Comparison of ENCODE assay signal across 11 mouse cellular contexts in the genomic region with DNA sequence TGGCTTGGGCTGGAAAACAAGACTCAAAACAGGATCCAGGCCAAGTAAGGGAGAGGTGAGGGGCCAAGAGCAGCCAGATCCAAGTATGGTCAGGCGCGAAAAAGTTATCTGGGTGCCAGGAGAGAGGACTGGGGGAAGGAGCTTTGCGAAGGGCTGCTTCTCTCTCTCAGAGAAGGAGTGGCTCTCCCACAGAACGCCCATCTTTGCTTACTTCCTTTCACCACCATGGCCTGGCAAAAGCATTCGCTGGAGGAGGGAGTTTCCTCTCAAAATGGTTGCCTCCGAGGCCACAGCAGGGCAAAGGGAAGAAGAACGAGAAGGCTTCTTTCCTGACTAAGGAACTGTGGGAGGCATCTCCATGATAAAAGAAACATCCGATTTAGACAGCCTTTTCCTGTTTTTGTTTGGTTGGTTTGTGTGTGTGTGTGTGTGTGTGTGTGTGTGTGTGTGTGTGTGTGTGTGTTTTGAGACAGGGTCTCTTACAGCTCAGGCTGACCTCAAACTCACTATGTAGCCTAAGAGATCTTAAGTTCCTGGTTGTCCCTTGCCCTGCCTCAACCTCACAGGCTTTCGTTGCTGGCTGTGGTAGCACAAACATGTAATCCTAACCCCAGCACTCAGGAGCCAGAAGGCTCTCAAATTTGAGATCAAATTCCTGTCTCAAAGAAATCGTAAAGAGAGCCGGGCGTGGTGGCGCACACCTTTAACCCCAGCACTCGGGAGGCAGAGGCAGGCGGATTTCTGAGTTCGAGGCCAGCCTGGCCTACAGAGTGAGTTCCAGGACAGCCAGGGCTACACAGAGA. TPM values are rescaled to one million over a fixed set of nuclear protein-coding genes. Genes with fewer than 3 reads are reported as not detected.
DNase-seq lines count a peak whose midpoint lies in the region; ATAC-seq and TF ChIP-seq lines count a peak whose summit lies in the region.
"Had no signal": no experiment of that assay in that cellular context is flagged by ENCODE, and none has a peak within 500 bp of the region (broad histone marks: within the 10 kb centered on the region; RNA-seq: fewer than 3 reads in every experiment).

No protein-coding gene starts in this region.

- ATAC-seq in hindbrain, postnatal 0 days: no peak
- no peak for ATAC-seq in hindbrain, embryonic 12.5 days (ENCODE audit: low FRiP score)

- DNase-seq in hindbrain, postnatal 0 days (ENCODE audit: low spot score): no peak
- DNase-seq in heart, adult 9 months (ENCODE audit: low spot score in 2 of 2): peak; percentile 81 to 84
- DNase-seq in kidney, postnatal 36 days: peak; percentile 78 to 81
- DNase-seq in skeletal muscle tissue, adult 2 months (ENCODE audit: low read depth, low spot score): peak; percentile 81
- DNase-seq in embryo, embryonic 10 days (ENCODE audit: low spot score): no peak
- DNase-seq in midbrain, embryonic 10.5 days (ENCODE audit: low spot score): no peak
- no peak for DNase-seq in spleen, postnatal 10 days (ENCODE audit: low spot score in 2 of 2)
- DNase-seq: layer of hippocampus, adult 9-11 months had no signal

- no peak overlapping the region for H3K9ac ChIP-seq in hindbrain, postnatal 0 days (replicated peaks; ENCODE audit: low read length)
- no peak overlapping the region for H3K9ac ChIP-seq in hindbrain, embryonic 12.5 days

- H3K4me2 ChIP-seq in hindbrain, postnatal 0 days (ENCODE audit: low read depth, low read length): no peak overlapping the region
- no peak overlapping the region for H3K4me2 ChIP-seq in hindbrain, embryonic 12.5 days (replicated peaks)

- H3K4me3 ChIP-seq in hindbrain, postnatal 0 days (ENCODE audit: low read length): no peak overlapping the region
- H3K4me3 ChIP-seq in hindbrain, embryonic 12.5 days: no peak overlapping the region
- H3K4me3 ChIP-seq in midbrain, embryonic 10.5 days: no peak overlapping the region

- no peaks in the 10 kb centered on the region for H3K9me3 ChIP-seq in hindbrain, postnatal 0 days (ENCODE audit: low read length)
- H3K9me3 ChIP-seq in hindbrain, embryonic 12.5 days (replicated peaks): no peaks in the 10 kb centered on the region
- H3K9me3 ChIP-seq in midbrain, embryonic 10.5 days (replicated peaks): no peaks in the 10 kb centered on the region
- H3K9me3 ChIP-seq: G1E had no signal

- WGBS in hindbrain, postnatal 0 days: 74% methylated on average over 16 of the region's 16 CpGs
- 79% methylated on average over 16 of the region's 16 CpGs for WGBS in hindbrain, embryonic 12.5 days
- WGBS in midbrain, embryonic 10.5 days: 86% methylated on average over 16 of the region's 16 CpGs

- peak overlapping the region; percentile 11; the same call in 1 of the 2 replicates for H3K27ac ChIP-seq in hindbrain, postnatal 0 days
- no peak overlapping the region for H3K27ac ChIP-seq in hindbrain, embryonic 12.5 days
- H3K27ac ChIP-seq in midbrain, embryonic 10.5 days (replicated peaks): no peak overlapping the region

- TF ChIP-seq CTCF in hindbrain, postnatal 0 days (IDR thresholded peaks at IDR 0.05; ENCODE audit: low read depth): no peak

- H3K36me3 ChIP-seq in hindbrain, postnatal 0 days (ENCODE audit: insufficient read depth, low read length): no peaks in the 10 kb centered on the region
- no peaks in the 10 kb centered on the region for H3K36me3 ChIP-seq in hindbrain, embryonic 12.5 days
- no peaks in the 10 kb centered on the region for H3K36me3 ChIP-seq in midbrain, embryonic 10.5 days
- H3K36me3 ChIP-seq: G1E had no signal

- 0 out of 2 replicates have a peak, but pooled peaks cover 2% of the 10 kb centered on the region for H3K4me1 ChIP-seq in hindbrain, postnatal 0 days (ENCODE audit: insufficient read depth, low read length)
- peaks cover 10% of the 10 kb centered on the region for H3K4me1 ChIP-seq in hindbrain, embryonic 12.5 days
- H3K4me1 ChIP-seq in midbrain, embryonic 10.5 days: peaks cover 29% of the 10 kb centered on the region

- H3K27me3 ChIP-seq in hindbrain, postnatal 0 days (ENCODE audit: insufficient read depth, low read length): no peaks in the 10 kb centered on the region
- H3K27me3 ChIP-seq in hindbrain, embryonic 12.5 days: no peaks in the 10 kb centered on the region
- H3K27me3 ChIP-seq in midbrain, embryonic 10.5 days (ENCODE audit: low read depth, poor library complexity, severe bottlenecking): no peaks in the 10 kb centered on the region

RNA-seq across cellular contexts. Expression of a gene that starts 4.7 kb away (rescaled TPM):
- total RNA-seq in hindbrain, postnatal 0 days (2014; rRNA removed): not detected in 2 replicates
- 0.48 and 0.96 TPM in 2 replicates for polyA plus RNA-seq in hindbrain, postnatal 0 days (2015; fragmentation: Nextera tagmentation; extraction: Ambion mirVana)
- 1.3 and 1.7 TPM in 2 replicates for polyA plus RNA-seq in hindbrain, embryonic 12.5 days (2016; fragmentation: Nextera tagmentation; extraction: Ambion mirVana)
- polyA plus RNA-seq in midbrain, embryonic 10.5 days (2016; fragmentation: Nextera tagmentation; extraction: Ambion mirVana): 0.62 and 1.6 TPM in 2 replicates
- total RNA-seq: G1E had no signal
- polyA plus RNA-seq: cortical plate, adult 2 months; G1E had no signal

RNA-seq across cellular contexts. Expression of a gene that starts 14.3 kb away (rescaled TPM):
- total RNA-seq in hindbrain, postnatal 0 days (2014; rRNA removed): 192 and 222 TPM in 2 replicates
- polyA plus RNA-seq in hindbrain, postnatal 0 days (2015; fragmentation: Nextera tagmentation; extraction: Ambion mirVana): 133 and 148 TPM in 2 replicates
- polyA plus RNA-seq in hindbrain, embryonic 12.5 days (2016; fragmentation: Nextera tagmentation; extraction: Ambion mirVana): 58.7 and 59.9 TPM in 2 replicates
- 31.5 and 41.7 TPM in 2 replicates for polyA plus RNA-seq in midbrain, embryonic 10.5 days (2016; fragmentation: Nextera tagmentation; extraction: Ambion mirVana)

RNA-seq across cellular contexts. Expression of a gene that starts 21.9 kb away (rescaled TPM):
- 10.7 and 11.2 TPM in 2 replicates for total RNA-seq in hindbrain, postnatal 0 days (2014; rRNA removed)
- polyA plus RNA-seq in hindbrain, postnatal 0 days (2015; fragmentation: Nextera tagmentation; extraction: Ambion mirVana): 31.9 and 32.9 TPM in 2 replicates
- 40.0 and 42.3 TPM in 2 replicates for polyA plus RNA-seq in hindbrain, embryonic 12.5 days (2016; fragmentation: Nextera tagmentation; extraction: Ambion mirVana)
- polyA plus RNA-seq in midbrain, embryonic 10.5 days (2016; fragmentation: Nextera tagmentation; extraction: Ambion mirVana): 25.2 and 31.8 TPM in 2 replicates

RNA-seq across cellular contexts. Expression of a gene that starts 24.3 kb away (rescaled TPM):
- total RNA-seq in hindbrain, postnatal 0 days (2014; rRNA removed): 26.4 and 29.6 TPM in 2 replicates
- polyA plus RNA-seq in hindbrain, postnatal 0 days (2015; fragmentation: Nextera tagmentation; extraction: Ambion mirVana): 14.2 and 15.3 TPM in 2 replicates
- 4.6 and 5.1 TPM in 2 replicates for polyA plus RNA-seq in hindbrain, embryonic 12.5 days (2016; fragmentation: Nextera tagmentation; extraction: Ambion mirVana)
- polyA plus RNA-seq in midbrain, embryonic 10.5 days (2016; fragmentation: Nextera tagmentation; extraction: Ambion mirVana): 1.0 and 1.7 TPM in 2 replicates

RNA-seq across cellular contexts. Expression of a gene that starts 28.9 kb away (rescaled TPM):
- 45.0 and 48.4 TPM in 2 replicates for total RNA-seq in hindbrain, postnatal 0 days (2014; rRNA removed)
- polyA plus RNA-seq in hindbrain, postnatal 0 days (2015; fragmentation: Nextera tagmentation; extraction: Ambion mirVana): 3.9 and 5.2 TPM in 2 replicates
- polyA plus RNA-seq in hindbrain, embryonic 12.5 days (2016; fragmentation: Nextera tagmentation; extraction: Ambion mirVana): 6.6 and 7.3 TPM in 2 replicates
- polyA plus RNA-seq in midbrain, embryonic 10.5 days (2016; fragmentation: Nextera tagmentation; extraction: Ambion mirVana): 5.3 and 5.7 TPM in 2 replicates

Comparison
In these comparisons a context has a peak if more than half of its experiments do, and no peak if none do; other contexts are left out.
1. DNase-seq: peak in heart, adult 9 months (2 of 2), kidney, postnatal 36 days (2 of 2) and skeletal muscle tissue, adult 2 months (single experiment); none in hindbrain, postnatal 0 days (single experiment), embryo, embryonic 10 days (single experiment), midbrain, embryonic 10.5 days (single experiment) and spleen, postnatal 10 days (0 of 2).